Mouse (Mus musculus): Measurements from ENCODE around the gene Capn2.

- TF ChIP-seq CTCF (IDR thresholded peaks at IDR 0.05; ENCODE audit: low read depth) (no peak), EP300 (IDR thresholded peaks at IDR 0.05; ENCODE audit: low read depth) (no peak)
Measured at GRCm38 (mm10) chr1:182483910-182484274, 33.5 kb downstream of the Capn2 start.
